Mouse (Mus musculus) kidney, postnatal 0 days (tissue): ENCODE results near the gene Dusp5. TPM values are rescaled to one million over a fixed set of nuclear protein-coding genes. Genes with fewer than 3 reads are reported as not detected.

ENCODE experiments used
- ATAC-seq: fragments of 200-750 bp; cut with Nextera tagmentation; replicated peaks from 2 replicates; pipeline ENCODE4 v1.8.0; 2017; ENCODE audit warnings: low read depth, moderate number of reproducible peaks, moderate TSS enrichment, moderate library complexity; ENCODE audit not compliant: low FRiP score
- DNase-seq: peaks from one replicate; pipeline ENCODE4 v3.0.0-alpha.2; 2016; ENCODE audit warnings: low spot score
- H3K27ac ChIP-seq: fragments of 300-500 bp; sonication (generic); 2 replicates; pipeline ENCODE4 v1.5.1; 2014; ENCODE audit warnings: mild to moderate bottlenecking
- H3K27me3 ChIP-seq: fragments of 300-500 bp; sonication (generic); 2 replicates; pipeline ENCODE4 v1.6.1; 2014; ENCODE audit warnings: low read length, mixed read lengths; ENCODE audit not compliant: insufficient read depth
- H3K36me3 ChIP-seq: fragments of 300-500 bp; sonication (generic); 2 replicates; pipeline ENCODE4 v1.6.1; 2014; ENCODE audit warnings: low read length, mixed read lengths; ENCODE audit not compliant: insufficient read depth
- H3K4me1 ChIP-seq: fragments of 300-500 bp; sonication (generic); replicated peaks from 2 replicates; pipeline ENCODE4 v1.6.1; 2014; ENCODE audit warnings: antibody characterized with exemption, low read length, mixed read lengths; ENCODE audit not compliant: insufficient read depth
- H3K4me2 ChIP-seq: fragments of 300-500 bp; sonication (generic); 2 replicates; pipeline ENCODE4 v1.6.1; 2014; ENCODE audit warnings: mild to moderate bottlenecking, low read length, moderate library complexity, mixed read lengths
- H3K4me3 ChIP-seq: fragments of 300-500 bp; sonication (generic); replicated peaks from 2 replicates; pipeline ENCODE4 v1.5.1; 2014; ENCODE audit warnings: low read depth, low read length
- H3K9ac ChIP-seq: fragments of 300-500 bp; sonication (generic); 2 replicates; pipeline ENCODE4 v1.6.1; 2014; ENCODE audit warnings: low read depth, low read length
- H3K9me3 ChIP-seq: fragments of 300-500 bp; sonication (generic); replicated peaks from 2 replicates; pipeline ENCODE4 v1.6.1; 2016; ENCODE audit warnings: low read length, inconsistent platforms, mixed read lengths
- CTCF ChIP-seq: IDR thresholded peaks from 2 replicates; pipeline ENCODE4 v1.5.1; 2016; ENCODE audit warnings: antibody characterized with exemption, low read depth, mild to moderate bottlenecking, moderate library complexity
- WGBS: fragments of 180-500 bp; shearing (Covaris S2); extraction: QIAGEN DNeasy Blood & Tissue Kit; methylation state at CpG from one replicate; pipeline ENCODE4 v1.1.7; 2014; 5-methylcytosine and 5-hydroxymethylcytosine counted together
- polyA plus RNA-seq: library from polyadenylated mRNA; unstranded; fragments of >200 nt; fragmentation: Nextera tagmentation; extraction: Ambion mirVana; gene quantifications from 2 replicates; pipeline ENCODE4 v1.2.1, GENCODE M21; 2015

Dusp5 gene
- polyA plus RNA-seq, 1 experiment from 2014 or later: 8.7 TPM

DNA sequence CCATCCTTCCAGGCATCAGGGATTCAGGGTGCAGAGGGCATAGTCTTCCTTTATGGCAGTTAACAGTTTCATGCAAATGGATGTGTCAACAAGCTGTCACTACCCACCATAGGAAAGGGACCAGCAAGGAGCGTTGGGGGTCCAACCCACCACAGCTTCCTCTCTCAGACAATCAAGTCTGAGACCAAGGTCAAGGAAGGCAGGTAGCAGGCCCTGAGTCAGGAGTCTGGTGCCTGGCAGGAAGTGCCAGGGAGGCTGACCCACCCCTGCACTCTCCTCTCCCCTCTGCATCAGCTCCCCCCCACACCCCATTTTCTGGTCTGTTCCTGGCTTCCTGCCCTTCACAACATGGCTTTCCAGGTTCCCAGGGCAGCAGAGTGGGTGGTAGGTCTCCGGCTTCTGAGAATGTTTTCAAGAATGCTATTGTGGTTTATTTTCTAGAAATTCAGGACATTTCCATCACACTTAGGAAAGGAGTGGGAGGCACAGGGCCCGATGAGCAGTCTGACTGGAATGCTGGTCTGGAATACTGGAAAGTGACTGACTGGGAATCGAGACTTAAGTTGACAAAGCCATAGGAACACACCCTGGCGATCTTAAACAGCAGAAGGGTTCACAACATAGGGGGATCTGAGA is 26.2 kb downstream of the Dusp5 start:
- H3K9me3 ChIP-seq: no peaks in the 10 kb centered on the region
- no peak for TF ChIP-seq CTCF
- WGBS: 51% methylated on average over 5 of the region's 5 CpGs
- H3K27ac ChIP-seq: no peak overlapping the region
- no peaks in the 10 kb centered on the region for H3K27me3 ChIP-seq
- no peak for ATAC-seq
- H3K4me2 ChIP-seq: no peak overlapping the region
- no peak overlapping the region for H3K4me3 ChIP-seq
- peak; percentile 61 for DNase-seq
- H3K36me3 ChIP-seq: no peaks in the 10 kb centered on the region
- no peak overlapping the region for H3K9ac ChIP-seq
- peaks cover 13% of the 10 kb centered on the region; the same call in 1 of the 2 replicates for H3K4me1 ChIP-seq

GRCm38 (mm10) chr19:53556841-53557240 is 27.9 kb downstream of the Dusp5 start:
- Histone ChIP-seq H3K9me3 (no peaks in the 10 kb centered on the region), H3K4me3 (no peak overlapping the region), H3K27ac (no peak overlapping the region), H3K27me3 (no peaks in the 10 kb centered on the region), H3K36me3 (no peaks in the 10 kb centered on the region), H3K4me1 (peaks cover 13% of the 10 kb centered on the region; the same call in 1 of the 2 replicates), H3K4me2 (peak overlapping the region; percentile 48), H3K9ac (peak overlapping the region; percentile 10; the same call in 1 of the 2 replicates)
- WGBS: 24% methylated on average over 6 of the region's 6 CpGs
- 0 out of 2 replicates have a peak, but pooled peaks have one; percentile 1 for TF ChIP-seq CTCF
- DNase-seq (no peak), ATAC-seq (no peak)

- ATAC-seq: peak; percentile 67; the same call in 1 of the 2 replicates
- 0 out of 2 replicates have a peak overlapping the region, but pooled peaks have one; percentile 4 for H3K4me3 ChIP-seq
- H3K27me3 ChIP-seq: no peaks in the 10 kb centered on the region
- no peaks in the 10 kb centered on the region for H3K36me3 ChIP-seq
- peak; percentile 35 for DNase-seq
- H3K4me1 ChIP-seq: peaks cover 9% of the 10 kb centered on the region; the same call in 1 of the 2 replicates
- peak overlapping the region; percentile 48 for H3K4me2 ChIP-seq
- no peak overlapping the region for H3K27ac ChIP-seq
- H3K9me3 ChIP-seq: no peaks in the 10 kb centered on the region
- no peak for TF ChIP-seq CTCF
- H3K9ac ChIP-seq: peak overlapping the region; percentile 10; the same call in 1 of the 2 replicates
- WGBS: 23% methylated on average over 20 of the region's 20 CpGs
Observed at GRCm38 (mm10) chr19:53557267-53557936, 28.5 kb downstream of the Dusp5 start.

DNA sequence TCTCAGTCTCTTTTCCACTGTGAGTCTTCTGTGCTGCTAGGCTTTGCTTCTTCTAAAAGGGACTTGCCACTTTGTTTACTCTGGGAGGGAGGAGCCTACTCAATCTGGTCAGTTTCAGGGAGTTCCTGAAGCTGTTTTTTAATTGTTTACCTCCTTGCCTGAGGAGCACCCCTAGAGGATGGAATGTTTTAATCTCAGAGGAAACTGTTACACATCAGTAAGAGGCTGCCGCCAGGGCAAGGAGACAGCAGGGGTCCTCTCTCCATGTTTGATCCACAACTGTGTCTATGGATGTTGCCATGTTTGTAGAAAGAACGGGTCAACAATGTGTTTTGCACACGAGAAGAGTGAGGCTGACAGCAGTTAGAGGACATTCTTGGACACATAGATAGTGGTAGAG is 31.5 kb downstream of the Dusp5 start:
- H3K36me3 ChIP-seq: no peaks in the 10 kb centered on the region
- no peak for DNase-seq
- H3K9ac ChIP-seq: no peak overlapping the region
- H3K4me2 ChIP-seq: no peak overlapping the region
- peaks cover 4% of the 10 kb centered on the region; the same call in 1 of the 2 replicates for H3K4me1 ChIP-seq
- H3K27ac ChIP-seq: no peak overlapping the region
- ATAC-seq: no peak
- H3K4me3 ChIP-seq: no peak overlapping the region
- 90% methylated on average over 3 of the region's 3 CpGs for WGBS
- no peaks in the 10 kb centered on the region for H3K27me3 ChIP-seq
- TF ChIP-seq CTCF: 0 out of 2 replicates have a peak, but pooled peaks have one; percentile 6
- H3K9me3 ChIP-seq: no peaks in the 10 kb centered on the region

DNA sequence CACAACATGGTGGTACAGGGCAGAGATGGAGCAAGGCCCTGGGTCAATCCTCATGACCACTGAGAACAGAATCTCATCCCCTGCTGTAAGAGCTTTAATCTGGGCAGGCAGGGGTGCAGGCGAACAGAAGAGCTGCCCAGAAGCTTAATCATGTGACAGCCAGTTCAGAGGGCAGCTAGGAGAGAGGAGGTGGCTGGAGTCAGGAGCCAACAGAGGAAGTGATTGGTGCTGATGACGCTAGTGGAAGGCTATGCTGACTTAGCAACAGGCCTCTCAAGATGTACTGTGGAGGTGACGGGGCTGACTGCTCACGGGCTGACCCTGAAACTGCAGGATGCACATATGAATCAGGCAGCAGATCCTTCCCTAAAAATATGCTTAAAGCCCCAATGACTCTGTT is 35.3 kb downstream of the Dusp5 start:
- Histone ChIP-seq H3K4me3 (no peak overlapping the region), H3K27me3 (no peaks in the 10 kb centered on the region), H3K4me1 (no peaks in the 10 kb centered on the region; the same call in 1 of the 2 replicates), H3K36me3 (no peaks in the 10 kb centered on the region), H3K9me3 (no peaks in the 10 kb centered on the region), H3K4me2 (no peak overlapping the region), H3K9ac (no peak overlapping the region), H3K27ac (no peak overlapping the region)
- no peak for TF ChIP-seq CTCF
- DNase-seq (no peak), ATAC-seq (peak; percentile 73; the same call in 1 of the 2 replicates)
- 32% methylated on average over 4 of the region's 4 CpGs for WGBS

DNA sequence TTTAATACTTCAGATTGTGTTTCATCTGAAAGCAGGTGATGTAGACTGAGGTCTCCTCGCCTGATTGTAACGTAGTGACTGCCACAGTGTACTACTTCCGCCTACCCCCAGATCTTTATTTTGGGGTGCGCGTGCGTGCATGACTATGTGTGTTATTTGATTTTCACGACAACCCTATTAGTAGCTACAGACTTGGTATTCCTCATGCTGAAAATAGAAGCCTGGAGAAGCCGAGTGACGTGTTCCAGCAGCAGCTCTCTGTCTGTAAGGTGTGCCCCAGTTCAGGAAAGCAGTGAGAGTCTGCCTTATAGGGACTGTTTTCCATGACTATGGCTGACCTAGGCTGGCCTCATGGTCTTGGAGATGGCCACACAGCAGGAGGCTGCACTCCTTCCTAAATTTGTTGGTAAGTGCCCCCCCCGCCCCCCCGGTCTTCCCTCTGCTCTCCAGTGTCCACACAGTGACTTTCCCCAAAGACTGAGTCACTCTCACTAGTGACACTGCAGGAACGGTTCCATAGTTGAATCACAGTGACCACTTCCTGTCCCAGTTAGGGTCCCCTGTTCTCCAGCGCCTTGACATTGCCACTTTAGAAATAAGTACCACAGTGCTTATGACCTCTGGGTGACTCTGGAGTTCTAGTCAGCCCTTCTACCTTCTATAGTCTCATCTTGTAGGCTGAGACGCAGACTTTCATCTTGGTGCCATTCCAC is 36.8 kb downstream of the Dusp5 start:
- Histone ChIP-seq H3K9ac (no peak overlapping the region), H3K9me3 (no peaks in the 10 kb centered on the region), H3K27me3 (no peaks in the 10 kb centered on the region), H3K27ac (no peak overlapping the region), H3K4me1 (no peaks in the 10 kb centered on the region; the same call in 1 of the 2 replicates), H3K4me2 (no peak overlapping the region), H3K36me3 (no peaks in the 10 kb centered on the region), H3K4me3 (no peak overlapping the region)
- ATAC-seq: no peak
- no peak for DNase-seq
- WGBS: 92% methylated on average over 14 of the region's 14 CpGs
- TF ChIP-seq CTCF: no peak
